Comparison of ENCODE assay signal across 34 mouse cellular contexts in genomic region chr6:144473437-144473836, GRCm38 (mm10).
"Had no signal": no experiment of that assay in that cellular context is flagged by ENCODE, and none has a peak within 500 bp of the region (broad histone marks: within the 10 kb centered on the region; RNA-seq: fewer than 3 reads in every experiment).

No protein-coding gene starts in this region.

- H3K4me3 ChIP-seq: heart, embryonic 12.5 days; heart, embryonic 13.5 days; heart, embryonic 15.5 days; hindbrain, embryonic 10.5 days; hindbrain, embryonic 12.5 days; hindbrain, embryonic 13.5 days; hindbrain, embryonic 15.5 days; intestine, embryonic 15.5 days; kidney, embryonic 15.5 days; layer of hippocampus, adult 2 months; left cerebral cortex, adult 2 months had no signal

- H3K9me3 ChIP-seq: heart, embryonic 13.5 days; heart, embryonic 15.5 days; hindbrain, embryonic 10.5 days; hindbrain, embryonic 12.5 days; hindbrain, embryonic 15.5 days; intestine, embryonic 15.5 days; kidney, embryonic 15.5 days had no signal

- H3K27me3 ChIP-seq: heart, embryonic 12.5 days; heart, embryonic 13.5 days; heart, embryonic 15.5 days; hindbrain, embryonic 12.5 days; hindbrain, embryonic 13.5 days; hindbrain, embryonic 15.5 days; intestine, embryonic 15.5 days; kidney, embryonic 15.5 days had no signal

- ATAC-seq: hindbrain, embryonic 16.5 days; hindbrain, postnatal 0 days; inflammation-experienced regulatory T-cells, adult 6 months; intestine, embryonic 15.5 days; intestine, embryonic 16.5 days; intestine, postnatal 0 days had no signal

- H3K4me2 ChIP-seq: heart, embryonic 11.5 days; heart, embryonic 12.5 days; heart, embryonic 13.5 days; heart, embryonic 15.5 days; hindbrain, embryonic 12.5 days; hindbrain, embryonic 13.5 days; hindbrain, embryonic 14.5 days; hindbrain, embryonic 15.5 days; intestine, embryonic 15.5 days had no signal

- H3K36me3 ChIP-seq: heart, embryonic 12.5 days; heart, embryonic 13.5 days; heart, embryonic 15.5 days; hindbrain, embryonic 10.5 days; hindbrain, embryonic 12.5 days; hindbrain, embryonic 13.5 days; hindbrain, embryonic 15.5 days; intestine, embryonic 15.5 days; kidney, embryonic 15.5 days had no signal

- H3K4me1 ChIP-seq: heart, embryonic 13.5 days; hindbrain, embryonic 12.5 days; hindbrain, embryonic 13.5 days; intestine, embryonic 15.5 days had no signal

- H3K9ac ChIP-seq: heart, embryonic 12.5 days; heart, embryonic 13.5 days; heart, embryonic 15.5 days; hindbrain, embryonic 12.5 days; hindbrain, embryonic 13.5 days; hindbrain, embryonic 14.5 days; hindbrain, embryonic 15.5 days; intestine, embryonic 15.5 days; kidney, embryonic 15.5 days had no signal

- H3K27ac ChIP-seq: heart, embryonic 13.5 days; heart, embryonic 15.5 days; hindbrain, embryonic 10.5 days; hindbrain, embryonic 12.5 days; hindbrain, embryonic 13.5 days; hindbrain, embryonic 14.5 days; hindbrain, embryonic 15.5 days; hindbrain, postnatal 0 days; intestine, embryonic 15.5 days; kidney, embryonic 15.5 days; kidney, postnatal 0 days; layer of hippocampus, adult 2 months; left cerebral cortex, adult 2 months had no signal

- DNase-seq: heart, postnatal 10 days; heart, postnatal 36 days; heart, postnatal 4 days; kidney, adult 11 months; kidney, adult 18-20 months; kidney, adult 2 months; kidney, adult 8-10 months; kidney, adult 9 months; kidney, postnatal 10 days; kidney, postnatal 14 days; kidney, postnatal 25 days; kidney, postnatal 36 days; kidney, postnatal 4 days; layer of hippocampus, adult 9-11 months; layer of hippocampus, postnatal 36 days had no signal
